Mouse (Mus musculus): ENCODE results near the gene Sema6d. TPM values are rescaled to one million over a fixed set of nuclear protein-coding genes. Genes with fewer than 3 reads are reported as not detected.

The Sema6d gene
- polyA plus RNA-seq, 1 experiment = not detected

DNA sequence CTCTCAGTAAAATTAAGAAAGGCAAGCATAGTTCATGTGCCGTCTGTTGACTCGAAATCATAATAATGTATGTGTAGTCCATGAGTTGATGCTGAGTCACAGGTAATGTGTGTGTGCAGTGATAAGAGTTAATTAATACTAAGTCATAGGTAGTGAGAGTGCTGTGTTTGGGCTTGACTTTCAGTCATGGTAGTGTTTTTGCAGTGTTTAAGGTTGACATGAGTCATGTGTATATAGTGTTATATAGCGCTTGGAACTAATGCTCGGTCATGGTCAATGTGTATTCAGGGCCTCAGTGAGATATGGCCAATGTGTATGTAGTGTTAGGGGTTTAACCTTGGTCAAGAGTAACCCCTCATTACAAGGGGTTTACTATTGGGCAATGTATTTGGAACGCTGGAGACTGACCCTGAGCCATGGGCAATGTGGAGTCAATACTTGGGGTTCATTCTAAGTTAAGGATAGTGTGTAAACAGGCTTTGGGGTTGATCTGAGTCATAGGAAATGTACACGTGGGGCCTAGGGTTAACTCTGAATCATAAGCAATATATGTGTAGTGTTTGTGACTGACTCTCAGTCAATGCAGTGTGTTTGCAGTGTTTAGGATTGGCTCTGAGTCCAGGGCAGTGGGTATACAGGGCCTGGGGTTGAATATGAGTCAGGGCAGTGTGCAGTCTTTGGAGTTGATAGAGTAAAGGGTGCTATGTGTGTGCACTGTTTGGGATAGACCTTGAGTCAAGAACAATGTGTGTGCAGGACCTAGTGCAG lies 219.8 kb downstream of the Sema6d start:
- no peak for TF ChIP-seq GATA1 (IDR thresholded peaks at IDR 0.05; ENCODE audit: low read length)

- no peak for TF ChIP-seq GATA1 (IDR thresholded peaks at IDR 0.05; ENCODE audit: low read length)
Observed at GRCm38 (mm10) chr2:124322528-124323215, 232.9 kb downstream of the Sema6d start.

DNA sequence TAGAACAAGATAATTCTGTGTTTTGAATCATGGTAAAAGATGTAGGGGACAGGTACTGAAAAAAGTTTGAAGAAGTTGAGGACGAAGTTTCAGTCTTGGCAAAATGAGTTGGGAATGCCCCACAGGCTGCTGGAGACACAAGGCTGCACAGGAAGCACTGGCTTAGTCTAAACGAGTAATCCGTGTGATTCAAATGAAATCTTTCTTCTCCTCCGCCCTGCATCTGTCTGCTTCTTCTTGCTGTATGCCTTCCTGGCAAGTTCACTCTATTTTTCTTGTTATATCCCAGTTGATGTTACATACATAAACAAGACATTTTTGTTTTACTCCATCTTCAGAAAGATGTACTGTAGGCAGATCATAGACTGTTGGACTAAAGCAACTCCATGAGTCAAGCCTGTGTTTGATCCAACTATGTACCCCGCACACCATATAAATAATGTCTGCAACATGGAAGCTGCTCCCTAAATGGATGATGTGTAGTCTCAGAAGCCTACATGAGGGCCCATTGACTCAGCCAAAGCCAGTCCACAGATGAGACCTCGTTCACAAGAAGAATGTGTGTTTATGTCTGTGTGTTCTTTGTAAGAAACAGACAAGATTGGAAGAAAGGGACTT lies 234.4 kb downstream of the Sema6d start:
- TF ChIP-seq GATA1 (IDR thresholded peaks at IDR 0.05; ENCODE audit: low read length) = no peak

DNA sequence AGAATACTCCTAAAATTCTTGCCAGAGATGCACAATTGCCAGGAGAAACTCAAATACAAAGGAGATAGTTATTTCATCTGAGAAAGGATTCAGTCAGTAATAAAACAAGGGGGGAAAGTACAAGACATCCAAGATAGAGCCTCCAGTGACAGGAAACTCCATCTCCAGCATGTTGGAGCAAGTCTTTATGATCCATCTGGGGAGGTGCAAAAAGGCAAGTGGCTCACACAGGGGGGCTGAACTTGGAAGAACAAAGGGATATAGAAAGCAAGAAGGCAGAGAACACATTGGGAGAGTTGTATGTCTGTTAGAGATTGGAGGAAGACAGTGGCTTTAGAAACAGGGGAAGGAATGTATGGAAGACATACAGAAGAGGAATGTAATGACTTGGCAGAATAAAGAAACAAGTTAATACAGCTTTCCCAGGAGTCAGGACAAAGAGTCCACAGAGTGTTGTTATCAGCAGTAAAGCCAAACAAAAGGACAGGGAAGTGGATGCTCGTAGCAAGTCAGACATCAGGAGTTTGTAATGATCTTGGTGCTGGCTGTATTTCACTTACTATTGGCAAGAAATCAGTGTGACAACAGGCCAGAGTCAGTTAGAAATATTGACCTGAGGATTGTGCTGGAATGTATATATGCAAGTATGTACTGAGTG lies 239.8 kb downstream of the Sema6d start:
- TF ChIP-seq GATA1 (IDR thresholded peaks at IDR 0.05; ENCODE audit: low read length) = no peak

GRCm38 (mm10) chr2:124332890-124333289 lies 243.1 kb downstream of the Sema6d start:
- TF ChIP-seq GATA1 (IDR thresholded peaks at IDR 0.05; ENCODE audit: low read length) = no peak

- no peak for TF ChIP-seq GATA1 (IDR thresholded peaks at IDR 0.05; ENCODE audit: low read length)
Observed at GRCm38 (mm10) chr2:124338296-124338695, 248.5 kb downstream of the Sema6d start.

DNA sequence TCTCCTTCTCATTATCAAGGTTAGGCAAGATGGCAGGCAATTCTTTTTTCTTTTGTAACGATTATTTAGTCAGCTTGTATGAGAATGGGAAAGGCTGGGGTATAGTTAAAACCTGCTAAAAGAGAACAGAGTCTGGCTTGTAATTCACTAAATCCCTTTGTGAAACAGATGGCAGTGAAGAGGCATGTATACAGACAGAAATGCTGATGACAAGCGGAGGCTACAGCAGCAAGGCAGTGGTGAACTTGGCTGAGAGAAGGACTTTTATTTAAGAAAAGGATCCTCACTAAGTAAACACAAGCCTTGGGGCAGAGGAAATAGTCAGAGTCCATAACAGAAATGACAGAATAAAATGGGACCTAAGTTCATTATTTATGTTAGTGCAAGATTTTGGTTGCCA lies 264.4 kb downstream of the Sema6d start:
- TF ChIP-seq GATA1 (IDR thresholded peaks at IDR 0.05; ENCODE audit: low read length) = no peak

DNA sequence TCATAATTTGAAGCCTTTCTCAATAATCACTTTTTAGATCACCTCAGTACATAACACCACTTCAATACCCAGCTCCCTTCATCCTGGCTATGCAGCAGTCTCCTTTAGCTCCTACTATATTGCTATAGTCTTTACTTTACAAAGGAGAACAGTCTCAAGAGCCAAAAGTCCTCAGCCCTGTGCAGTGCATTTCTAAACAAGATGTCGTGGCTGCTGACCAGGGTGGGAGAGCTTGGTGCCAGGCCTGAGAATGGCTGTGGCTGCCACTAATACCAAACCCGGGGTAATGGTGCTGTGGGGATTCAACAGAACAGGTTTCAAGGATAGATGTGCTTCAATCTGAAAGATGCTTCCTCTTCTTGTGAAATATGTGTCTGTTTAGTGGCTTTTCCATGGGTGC lies 264.9 kb downstream of the Sema6d start:
- no peak for TF ChIP-seq GATA1 (IDR thresholded peaks at IDR 0.05; ENCODE audit: low read length)

GRCm38 (mm10) chr2:124369291-124369690 lies 279.5 kb downstream of the Sema6d start:
- TF ChIP-seq GATA1 (IDR thresholded peaks at IDR 0.05; ENCODE audit: low read length) = no peak

DNA sequence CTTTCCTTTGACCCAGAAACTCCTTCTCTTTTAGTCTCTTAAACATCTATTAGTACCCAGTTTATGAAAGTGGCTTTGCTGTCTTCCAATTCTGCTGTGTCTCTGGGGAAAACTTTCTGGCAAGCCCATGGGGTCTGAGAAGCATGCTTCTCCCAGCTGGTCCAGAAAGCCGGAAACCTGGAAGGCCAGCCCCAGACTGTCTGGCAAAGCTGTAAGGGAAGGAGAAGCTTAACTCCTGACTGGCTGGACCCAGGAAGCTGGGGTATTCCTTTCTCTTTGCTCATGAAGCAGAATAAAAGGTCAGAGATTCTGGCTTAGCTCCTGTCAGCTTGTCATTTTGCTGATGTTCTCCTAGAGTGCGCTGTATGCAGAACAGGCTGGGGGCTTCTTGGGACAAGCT lies 280.2 kb downstream of the Sema6d start:
- no peak for TF ChIP-seq GATA1 (IDR thresholded peaks at IDR 0.05; ENCODE audit: low read length)

DNA sequence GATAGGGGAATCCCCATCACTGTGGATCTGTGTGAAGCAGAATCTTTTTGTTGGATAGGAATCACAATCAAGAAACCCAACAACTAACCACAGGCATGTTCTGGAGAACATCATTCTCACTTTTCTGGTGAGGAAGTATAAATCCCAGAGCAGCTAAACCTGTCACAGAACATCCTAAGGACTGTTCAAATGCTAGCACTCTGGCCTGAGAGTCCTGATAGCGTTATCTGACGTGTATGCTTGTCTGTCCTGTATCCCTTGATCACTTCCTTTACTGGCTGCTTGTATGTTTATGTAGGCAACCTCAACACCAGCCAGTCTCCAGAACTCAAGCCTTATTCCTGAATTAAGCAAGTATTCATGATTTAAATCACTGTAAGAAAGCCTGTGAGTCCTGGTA lies 281.6 kb downstream of the Sema6d start:
- TF ChIP-seq GATA1 (IDR thresholded peaks at IDR 0.05; ENCODE audit: low read length) = no peak

DNA sequence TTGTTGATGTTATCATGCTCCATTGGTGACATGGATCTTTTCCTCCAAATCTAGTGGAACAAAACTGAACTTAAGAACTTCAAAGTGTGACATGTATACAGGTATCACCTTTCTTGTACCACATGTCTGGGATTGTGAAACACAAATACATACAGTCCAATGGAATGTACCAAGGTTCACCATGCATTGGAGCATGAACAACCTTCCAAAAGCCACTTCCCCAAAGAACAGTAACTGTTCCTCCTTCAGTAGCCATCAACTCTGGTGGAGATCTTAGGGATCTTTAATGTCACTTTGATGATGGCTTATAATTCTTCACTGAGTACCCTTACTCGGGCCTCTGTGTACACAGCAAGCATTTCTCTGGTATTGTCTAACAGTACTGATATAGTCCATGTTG lies 295.3 kb downstream of the Sema6d start:
- no peak for TF ChIP-seq GATA1 (IDR thresholded peaks at IDR 0.05; ENCODE audit: low read length)

- no peak for TF ChIP-seq GATA1 (IDR thresholded peaks at IDR 0.05; ENCODE audit: low read length)
Observed at GRCm38 (mm10) chr2:124385722-124386121, 296.0 kb downstream of the Sema6d start.

DNA sequence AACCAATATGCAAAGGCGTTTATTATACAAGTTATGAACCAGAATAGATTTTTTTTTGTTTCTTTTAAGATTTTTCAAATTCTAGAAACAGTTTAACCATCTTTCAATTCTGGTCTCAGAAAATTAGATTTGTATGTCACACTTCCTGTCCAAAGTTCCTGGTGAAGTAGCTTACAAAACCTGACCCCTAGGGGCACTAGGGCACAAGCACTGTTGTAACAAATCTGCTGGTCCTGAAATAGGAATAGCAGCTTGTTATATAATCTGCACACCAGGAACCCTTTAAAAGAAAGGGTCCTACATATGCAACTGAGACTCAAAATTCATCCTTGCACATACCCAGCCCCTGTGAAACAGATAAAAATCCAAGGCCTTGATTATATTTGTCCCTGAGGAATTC lies 298.5 kb downstream of the Sema6d start:
- TF ChIP-seq GATA1 (IDR thresholded peaks at IDR 0.05; ENCODE audit: low read length) = no peak

- no peak for TF ChIP-seq GATA1 (IDR thresholded peaks at IDR 0.05; ENCODE audit: low read length)
Observed at GRCm38 (mm10) chr2:124396733-124397132, 307.0 kb downstream of the Sema6d start.

DNA sequence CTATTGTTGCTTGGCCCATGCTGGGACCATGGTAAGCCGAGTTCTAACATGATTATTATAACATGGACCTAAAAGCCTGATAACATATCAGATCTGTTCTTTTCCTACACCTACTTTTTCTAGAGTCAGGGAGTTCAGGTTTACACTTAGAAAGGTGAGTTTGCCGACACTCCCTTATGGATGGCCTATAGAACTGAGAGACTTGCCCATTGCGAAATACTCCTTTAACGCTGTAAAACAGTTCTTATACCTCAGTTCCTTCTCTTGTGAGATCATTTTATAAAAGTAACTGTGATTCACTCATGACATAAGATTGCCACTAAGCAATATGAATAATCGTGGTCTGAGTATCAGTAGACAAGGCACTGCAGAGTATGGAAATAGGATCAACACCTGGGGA lies 307.5 kb downstream of the Sema6d start:
- TF ChIP-seq GATA1 (IDR thresholded peaks at IDR 0.05; ENCODE audit: low read length) = no peak

All from G1E-ER4 (cell line).